Mouse (Mus musculus) spleen, adult 2 months (tissue): ENCODE data around the gene Neurl1a. TPM values are rescaled to one million over a fixed set of nuclear protein-coding genes. Genes with fewer than 3 reads are reported as not detected.

Source experiments
- DNase-seq, 2 experiments: peaks; one replicate each; pipeline versions ENCODE4 v3.0.0 to v3.0.0-alpha.2; 2012 to 2021; ENCODE audit warnings: low spot score in 2 of 2, low read depth in 1 of 2
- H3K27ac ChIP-seq: fragments of 200-500 bp; 2 replicates; pipeline ENCODE4 v1.5.1; 2012; ENCODE audit warnings: low read length, inconsistent platforms; ENCODE audit not compliant: insufficient read depth
- H3K27me3 ChIP-seq: fragments of 200-500 bp; 2 replicates; pipeline ENCODE4 v1.6.1; 2012; ENCODE audit warnings: mild to moderate bottlenecking, moderate library complexity, low read length, inconsistent platforms; ENCODE audit not compliant: control insufficient read depth, insufficient read depth
- H3K36me3 ChIP-seq: fragments of 200-500 bp; 2 replicates; pipeline ENCODE4 v1.6.1; 2012; ENCODE audit warnings: mild to moderate bottlenecking, low read length, inconsistent platforms; ENCODE audit not compliant: control insufficient read depth, insufficient read depth
- H3K4me1 ChIP-seq: fragments of 200-500 bp; 2 replicates; pipeline ENCODE4 v1.6.1; 2011; ENCODE audit warnings: inconsistent platforms; ENCODE audit not compliant: control insufficient read depth, insufficient read depth, insufficient read length
- H3K4me3 ChIP-seq: fragments of 200-500 bp; 2 replicates; pipeline ENCODE4 v1.5.1; 2011; ENCODE audit warnings: mild to moderate bottlenecking, inconsistent platforms; ENCODE audit not compliant: insufficient read depth, insufficient read length; ENCODE audit errors: extremely low read depth
- CTCF ChIP-seq: fragments of 200-500 bp; IDR thresholded peaks from 2 replicates; pipeline ENCODE4 v1.5.1; 2011; ENCODE audit warnings: mild to moderate bottlenecking, inconsistent platforms; ENCODE audit not compliant: insufficient read depth, insufficient read length, insufficient replicate concordance; ENCODE audit errors: extremely low read depth
- POLR2A ChIP-seq: fragments of 200-500 bp; IDR thresholded peaks from 2 replicates; pipeline ENCODE4 v1.6.1; 2011; ENCODE audit warnings: low read depth, low read length, inconsistent platforms
- WGBS: fragments of 180-500 bp; shearing (Covaris S2); methylation state at CpG from one replicate; pipeline ENCODE4 v1.1.7; 2018; 5-methylcytosine and 5-hydroxymethylcytosine counted together
- polyA plus RNA-seq: library from polyadenylated mRNA; depleted of rRNA; stranded (reverse); fragments of >200 nt; gene quantifications from 2 replicates; pipeline ENCODE4 v1.2.3, GENCODE M21; 2012

The Neurl1a gene
- polyA plus RNA-seq, 1 experiment, result 2.6 TPM

DNA sequence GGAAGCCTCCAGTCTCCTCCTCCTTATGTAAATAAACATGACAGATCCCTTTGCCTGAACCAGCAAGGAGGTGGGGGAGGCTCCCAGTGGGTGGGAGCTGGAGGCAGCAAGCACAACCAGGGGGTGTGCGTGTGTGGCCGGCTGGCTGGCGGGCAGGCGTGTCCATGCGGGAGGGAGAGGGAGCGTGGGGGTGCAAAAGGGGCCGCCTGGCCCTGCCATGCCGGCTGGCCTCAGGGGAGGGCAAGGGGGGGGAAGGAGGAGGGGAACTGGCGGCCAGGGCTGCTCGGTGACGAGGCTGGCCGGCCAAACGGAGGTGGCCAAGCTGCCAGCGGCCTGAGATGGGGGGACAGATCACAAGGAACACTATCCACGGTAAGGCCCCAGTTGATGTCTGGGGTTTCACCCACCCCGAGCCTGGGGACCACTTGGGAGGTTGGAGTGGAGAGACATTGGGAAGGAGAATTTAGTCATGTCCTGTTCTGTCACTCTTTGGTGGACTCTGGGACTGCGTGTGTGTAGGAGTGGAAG is 50.2 kb downstream of the Neurl1a start:
- peaks cover 3% of the 10 kb centered on the region; the same call in 1 of the 2 replicates for H3K4me1 ChIP-seq
- no peaks in the 10 kb centered on the region for H3K27me3 ChIP-seq
- no peak overlapping the region for H3K4me3 ChIP-seq
- TF ChIP-seq CTCF, result no peak
- TF ChIP-seq POLR2A, result no peak
- no peak overlapping the region for H3K27ac ChIP-seq
- 29% methylated on average over 17 of the region's 17 CpGs for WGBS
- H3K36me3 ChIP-seq, result no peaks in the 10 kb centered on the region
- DNase-seq, result peak in 1 of 2 experiments; percentile 7

GRCm38 (mm10) chr19:47229461-47229860 is 50.8 kb downstream of the Neurl1a start:
- H3K36me3 ChIP-seq, result no peaks in the 10 kb centered on the region
- DNase-seq, result no peak
- 78% methylated on average over 5 of the region's 5 CpGs for WGBS
- no peaks in the 10 kb centered on the region for H3K27me3 ChIP-seq
- TF ChIP-seq CTCF (no peak), POLR2A (no peak)
- no peak overlapping the region for H3K27ac ChIP-seq
- no peak overlapping the region for H3K4me3 ChIP-seq
- peaks cover 3% of the 10 kb centered on the region; the same call in 1 of the 2 replicates for H3K4me1 ChIP-seq

DNA sequence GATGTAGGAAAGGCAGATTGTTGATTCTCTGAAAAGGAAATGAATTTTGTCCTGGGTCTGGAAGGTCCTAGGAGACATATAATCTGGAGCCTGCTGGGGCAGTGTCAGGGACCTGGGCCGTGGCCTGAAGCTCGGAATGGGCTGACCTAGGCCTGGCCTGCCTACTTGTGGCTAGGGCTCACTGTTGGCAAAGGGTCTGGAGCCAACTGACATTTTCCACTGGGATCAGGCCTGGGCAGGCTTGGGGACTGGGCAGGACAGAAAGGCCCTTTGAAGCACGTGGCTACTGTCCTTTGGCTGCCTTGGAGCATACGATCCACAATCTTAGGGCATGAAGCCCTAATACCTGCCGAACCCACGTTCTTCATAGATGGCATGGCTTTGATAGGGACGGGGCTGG is 51.5 kb downstream of the Neurl1a start:
- Histone ChIP-seq H3K4me3 (no peak overlapping the region), H3K36me3 (no peaks in the 10 kb centered on the region), H3K27ac (no peak overlapping the region), H3K27me3 (no peaks in the 10 kb centered on the region), H3K4me1 (peaks cover under 1% of the 10 kb centered on the region; the same call in 1 of the 2 replicates)
- WGBS, result 88% methylated on average over 7 of the region's 7 CpGs
- DNase-seq, result no peak
- TF ChIP-seq CTCF (no peak), POLR2A (no peak)

- no peaks in the 10 kb centered on the region for H3K4me1 ChIP-seq
- no peak overlapping the region for H3K4me3 ChIP-seq
- H3K27ac ChIP-seq, result no peak overlapping the region
- no peak for DNase-seq
- TF ChIP-seq CTCF (no peak), POLR2A (no peak)
- WGBS, result 95% methylated on average over 8 of the region's 8 CpGs
- no peaks in the 10 kb centered on the region for H3K27me3 ChIP-seq
- no peaks in the 10 kb centered on the region for H3K36me3 ChIP-seq
Measured at GRCm38 (mm10) chr19:47230682-47231081, 52.1 kb downstream of the Neurl1a start.

GRCm38 (mm10) chr19:47231389-47231788 is 52.8 kb downstream of the Neurl1a start:
- TF ChIP-seq POLR2A (no peak), CTCF (no peak)
- no peak overlapping the region for H3K4me3 ChIP-seq
- 91% methylated on average over 6 of the region's 6 CpGs for WGBS
- no peaks in the 10 kb centered on the region for H3K36me3 ChIP-seq
- no peak overlapping the region for H3K27ac ChIP-seq
- no peaks in the 10 kb centered on the region for H3K4me1 ChIP-seq
- no peak for DNase-seq
- no peaks in the 10 kb centered on the region for H3K27me3 ChIP-seq

GRCm38 (mm10) chr19:47232077-47232865 is 53.7 kb downstream of the Neurl1a start:
- Histone ChIP-seq H3K4me1 (no peaks in the 10 kb centered on the region), H3K36me3 (no peaks in the 10 kb centered on the region), H3K27ac (no peak overlapping the region), H3K27me3 (no peaks in the 10 kb centered on the region), H3K4me3 (no peak overlapping the region)
- no peak for DNase-seq
- no peak for TF ChIP-seq POLR2A
- TF ChIP-seq CTCF, result no peak
- 88% methylated on average over 5 of the region's 5 CpGs for WGBS

DNA sequence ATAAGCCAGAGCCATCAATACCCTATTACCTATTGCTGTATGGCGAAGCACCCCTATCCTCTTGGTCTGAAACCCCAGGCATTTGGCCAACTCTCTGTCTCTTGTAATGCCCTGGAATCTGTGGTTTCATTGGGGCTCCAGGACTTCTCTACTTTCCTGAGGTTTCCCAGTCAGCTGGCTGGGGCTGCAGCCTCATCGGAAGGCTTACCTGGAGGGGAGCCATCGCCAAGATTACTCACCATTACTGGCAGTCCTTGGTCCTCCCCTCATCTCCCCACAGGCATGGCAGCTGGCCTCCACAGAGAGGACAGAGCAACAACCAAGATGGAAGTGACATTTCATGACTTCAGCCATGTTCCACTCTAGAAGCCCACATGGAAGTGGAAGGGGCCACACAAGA is 54.5 kb downstream of the Neurl1a start:
- DNase-seq, result no peak
- Histone ChIP-seq H3K27ac (no peak overlapping the region), H3K4me3 (no peak overlapping the region), H3K4me1 (no peaks in the 10 kb centered on the region), H3K27me3 (no peaks in the 10 kb centered on the region), H3K36me3 (no peaks in the 10 kb centered on the region)
- whole genome bisulfite sequencing, result 92% methylated on average over 3 of the region's 3 CpGs
- TF ChIP-seq CTCF (no peak), POLR2A (no peak)
